Mouse (Mus musculus): ENCODE results near the gene Slc22a14. TPM values are rescaled to one million over a fixed set of nuclear protein-coding genes. Genes with fewer than 3 reads are reported as not detected.

Gene Slc22a14
- total and polyA plus RNA-seq, 3 experiments: not detected

DNA sequence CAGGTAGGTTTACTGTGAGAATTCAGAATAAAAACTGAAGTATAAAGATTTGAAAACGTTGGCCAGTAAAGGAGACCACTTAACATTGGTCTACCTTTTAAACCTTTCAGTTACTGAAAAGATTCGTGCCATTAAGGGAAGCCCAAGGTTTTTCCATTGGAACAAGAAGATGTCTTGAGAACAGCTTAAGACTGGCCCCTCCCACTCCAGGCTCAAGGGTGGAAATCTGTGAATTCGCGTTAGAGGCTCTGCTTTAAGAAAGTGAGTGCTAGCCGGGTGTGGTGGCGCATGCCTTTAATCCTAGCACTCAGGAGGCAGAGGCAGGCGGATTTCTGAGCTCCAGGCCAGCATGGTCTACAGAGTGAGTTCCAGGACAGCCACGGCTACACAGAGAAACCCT, 152.4 kb downstream of the Slc22a14 start:
- Histone ChIP-seq H3K27ac (ENCODE audit: control insufficient read depth, low read depth, low read length) (no peak overlapping the region), H3K36me3 (ENCODE audit: control insufficient read depth in 1 of 2, insufficient read depth in 2 of 2, low read length in 2 of 2) (no peaks in the 10 kb centered on the region), H3K27me3 (ENCODE audit: control insufficient read depth in 1 of 2, insufficient read depth in 2 of 2, low read length in 2 of 2) (no peaks in the 10 kb centered on the region), H3K79me2 (ENCODE audit: control insufficient read depth, insufficient read depth, low read length, poor library complexity) (no peaks in the 10 kb centered on the region), H3K9ac (ENCODE audit: control insufficient read depth, low read depth, low read length, poor library complexity, severe bottlenecking) (no peak overlapping the region), H3K4me1 (ENCODE audit: control insufficient read depth in 1 of 2, insufficient read depth in 2 of 2, low read length in 2 of 2) (no peaks in the 10 kb centered on the region), H3K4me3 (ENCODE audit: control insufficient read depth in 1 of 2, insufficient read depth in 1 of 2, low read depth in 2 of 2, low read length in 2 of 2) (no peak overlapping the region), H3K9me3 (replicated peaks; ENCODE audit: insufficient read depth, low read length) (no peaks in the 10 kb centered on the region)
- TF ChIP-seq ZC3H11A (IDR thresholded peaks at IDR 0.05; ENCODE audit: low read depth, low read length): no peak
- DNase-seq (ENCODE audit: low read depth, low spot score): no peak

GRCm38 (mm10) chr9:119208998-119209397, 156.4 kb downstream of the Slc22a14 start, which contains the start of gene Slc22a13:
TSS of gene Slc22a13 (minus strand) at chr9:119209098.
- H3K9me3 ChIP-seq (replicated peaks; ENCODE audit: insufficient read depth, low read length): no peaks in the 10 kb centered on the region
- no peak for DNase-seq (ENCODE audit: low read depth, low spot score)
- TF ChIP-seq TCF12 (IDR thresholded peaks at IDR 0.05; ENCODE audit: low read depth, low read length): no peak
- no peak for TF ChIP-seq CTCF (IDR thresholded peaks at IDR 0.05 in 2 of 3, conservative IDR thresholded peaks at IDR 0.05 in 1 of 3; ENCODE audit: control insufficient read depth in 1 of 3, insufficient read depth in 1 of 3, low read depth in 2 of 3, low read length in 3 of 3, poor library complexity in 1 of 3, severe bottlenecking in 1 of 3)
- H3K9ac ChIP-seq (ENCODE audit: control insufficient read depth, low read depth, low read length, poor library complexity, severe bottlenecking): no peak within 1 kb of the TSS
- H3K27me3 ChIP-seq (ENCODE audit: control insufficient read depth in 1 of 2, insufficient read depth in 2 of 2, low read length in 2 of 2): no peaks in the 10 kb centered on the region
- H3K79me2 ChIP-seq (ENCODE audit: control insufficient read depth, insufficient read depth, low read length, poor library complexity): no peaks in the 10 kb centered on the region
- H3K36me3 ChIP-seq (ENCODE audit: control insufficient read depth in 1 of 2, insufficient read depth in 2 of 2, low read length in 2 of 2): no peaks in the 10 kb centered on the region
- H3K4me1 ChIP-seq (ENCODE audit: control insufficient read depth in 1 of 2, insufficient read depth in 2 of 2, low read length in 2 of 2): no peaks in the 10 kb centered on the region; a peak in 1 of 4 replicates
- no peak within 1 kb of the TSS for H3K4me3 ChIP-seq (ENCODE audit: control insufficient read depth in 1 of 2, insufficient read depth in 1 of 2, low read depth in 2 of 2, low read length in 2 of 2)
- no peak within 1 kb of the TSS for H3K27ac ChIP-seq (ENCODE audit: control insufficient read depth, low read depth, low read length)

GRCm38 (mm10) chr9:119207113-119207512, 158.2 kb downstream of the Slc22a14 start:
- Histone ChIP-seq H3K27ac (ENCODE audit: control insufficient read depth, low read depth, low read length) (no peak overlapping the region), H3K9me3 (replicated peaks; ENCODE audit: insufficient read depth, low read length) (no peaks in the 10 kb centered on the region), H3K4me1 (ENCODE audit: control insufficient read depth in 1 of 2, insufficient read depth in 2 of 2, low read length in 2 of 2) (peaks cover 0 to 7% of the 10 kb centered on the region in 2 experiments; a peak in 3 of 4 replicates), H3K79me2 (ENCODE audit: control insufficient read depth, insufficient read depth, low read length, poor library complexity) (no peaks in the 10 kb centered on the region), H3K36me3 (ENCODE audit: control insufficient read depth in 1 of 2, insufficient read depth in 2 of 2, low read length in 2 of 2) (peaks cover 0 to 7% of the 10 kb centered on the region in 2 experiments; a peak in 1 of 4 replicates), H3K9ac (ENCODE audit: control insufficient read depth, low read depth, low read length, poor library complexity, severe bottlenecking) (no peak overlapping the region), H3K4me3 (ENCODE audit: control insufficient read depth in 1 of 2, insufficient read depth in 1 of 2, low read depth in 2 of 2, low read length in 2 of 2) (no peak overlapping the region), H3K27me3 (ENCODE audit: control insufficient read depth in 1 of 2, insufficient read depth in 2 of 2, low read length in 2 of 2) (no peaks in the 10 kb centered on the region)
- DNase-seq (ENCODE audit: low read depth, low spot score): no peak
- no peak for TF ChIP-seq CHD2 (IDR thresholded peaks at IDR 0.05; ENCODE audit: low read length)
- TF ChIP-seq JUND (IDR thresholded peaks at IDR 0.05; ENCODE audit: low read depth, low read length): no peak
- TF ChIP-seq TAL1 (IDR thresholded peaks at IDR 0.05; ENCODE audit: low read length): no peak
- TF ChIP-seq ELF1 (IDR thresholded peaks at IDR 0.05; ENCODE audit: low read depth, low read length): no peak
- no peak for TF ChIP-seq MYB (IDR thresholded peaks at IDR 0.05; ENCODE audit: low read depth, low read length)
- TF ChIP-seq POLR2A (IDR thresholded peaks at IDR 0.05; ENCODE audit: control insufficient read depth in 1 of 2, insufficient read depth in 1 of 2, low read depth in 1 of 2, low read length in 2 of 2, poor library complexity in 1 of 2): no peak
- no peak for TF ChIP-seq RAD21 (IDR thresholded peaks at IDR 0.05; ENCODE audit: low read depth, low read length)
- no peak for TF ChIP-seq NRF1 (IDR thresholded peaks at IDR 0.05; ENCODE audit: insufficient read depth, low read depth, low read length, poor library complexity, severe bottlenecking)
- no peak for TF ChIP-seq SIN3A (IDR thresholded peaks at IDR 0.05; ENCODE audit: low read length)
- no peak for TF ChIP-seq USF1 (IDR thresholded peaks at IDR 0.05; ENCODE audit: low read depth, low read length)
- no peak for TF ChIP-seq MEF2A (IDR thresholded peaks at IDR 0.05; ENCODE audit: extremely low read depth, insufficient replicate concordance, low read depth, low read length, poor library complexity, severe bottlenecking)
- no peak for TF ChIP-seq HCFC1 (IDR thresholded peaks at IDR 0.05; ENCODE audit: low read depth, low read length)
- no peak for TF ChIP-seq E2F4 (IDR thresholded peaks at IDR 0.05; ENCODE audit: borderline replicate concordance, low read depth, low read length)
